Mouse (Mus musculus): ENCODE results near the gene Ifna6.
A peak's percentile ranks its signal among the peaks of the same experiment; 100 is the strongest.

Ifna6 gene

DNA sequence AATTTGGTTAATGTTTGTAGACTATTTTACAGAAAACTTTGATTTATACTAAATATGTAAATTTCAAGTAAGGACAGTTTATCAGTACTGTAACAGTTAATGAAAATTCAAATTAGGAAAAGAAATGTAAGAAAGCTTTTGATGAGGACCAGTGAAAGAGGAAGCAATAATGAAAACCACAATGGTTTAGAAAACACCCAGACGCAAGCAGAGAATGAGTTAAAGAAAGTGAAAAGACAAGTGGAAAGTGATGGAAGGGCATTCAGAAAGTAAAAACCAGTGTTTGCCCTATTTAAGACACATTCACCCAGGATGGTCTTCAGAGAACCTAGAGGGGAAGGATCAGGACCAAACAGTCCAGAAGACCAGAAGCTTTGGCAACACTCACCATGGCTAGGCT is 22.5 kb downstream of the Ifna6 start, which contains the start of gene Ifna1:
Gene Ifna1 (plus strand): TSS at position 390 of the 400 bp plus-strand sequence.
- no peak for DNase-seq

DNA sequence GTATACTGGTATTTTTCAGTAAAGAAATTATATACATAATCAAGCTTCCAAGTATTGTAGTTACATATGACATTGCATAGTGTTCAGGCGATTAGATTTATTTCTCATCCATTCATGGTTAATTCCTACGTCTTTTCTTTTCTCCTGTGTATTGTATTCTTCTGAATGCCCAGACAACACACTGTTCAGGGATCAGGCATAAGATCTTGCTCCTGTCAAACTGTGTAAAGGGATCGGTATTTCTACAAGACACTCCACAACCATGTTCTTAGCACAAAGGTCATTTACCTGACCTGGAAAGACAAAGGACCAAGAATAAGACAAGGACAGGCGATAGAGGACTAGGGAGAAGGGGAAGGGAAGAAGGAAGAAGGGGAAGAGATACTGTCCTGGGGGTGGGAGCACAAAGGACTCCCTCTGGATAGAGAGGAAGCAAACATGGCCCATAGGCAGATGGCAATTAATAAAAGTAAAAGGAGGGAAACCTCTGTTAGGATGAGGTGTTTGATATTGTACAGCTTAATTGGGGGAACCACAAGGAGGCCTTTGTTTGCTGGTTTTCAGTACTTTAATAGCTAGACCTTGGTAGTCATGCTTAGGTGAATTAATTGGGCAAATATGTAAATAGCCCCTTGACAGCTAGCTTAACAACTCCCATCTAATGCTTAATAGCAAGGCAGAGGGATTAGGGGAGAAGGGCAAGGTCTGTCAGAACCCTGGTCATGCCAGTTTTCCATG is 24.0 kb downstream of the Ifna6 start:
- no peak for DNase-seq

GRCm38 (mm10) chr4:88859214-88859613 is 32.0 kb downstream of the Ifna6 start:
- DNase-seq = no peak

DNA sequence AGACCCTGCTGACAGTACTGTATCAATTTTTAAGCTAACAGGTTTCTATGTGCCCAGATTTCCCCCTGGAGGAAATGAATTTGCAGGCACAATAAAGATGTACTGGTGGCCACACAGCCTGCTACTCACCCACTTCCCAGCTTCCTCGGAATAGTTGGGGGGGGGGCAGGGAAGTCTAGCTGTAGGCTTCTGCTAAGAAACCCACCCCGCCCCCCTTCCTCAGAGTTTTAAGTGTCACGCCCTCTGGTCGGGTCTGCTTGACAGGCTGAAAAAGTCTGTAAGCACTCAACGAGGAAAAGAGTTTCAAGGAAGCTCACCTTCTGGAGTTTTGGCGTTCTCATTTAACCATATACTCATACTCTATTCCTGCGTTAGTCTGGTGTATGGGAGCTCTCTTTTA is 36.1 kb downstream of the Ifna6 start:
- no peak for DNase-seq

GRCm38 (mm10) chr4:88864599-88864998 is 37.4 kb downstream of the Ifna6 start:
- DNase-seq = no peak

GRCm38 (mm10) chr4:88865011-88865569 is 37.9 kb downstream of the Ifna6 start:
- no peak for DNase-seq

DNA sequence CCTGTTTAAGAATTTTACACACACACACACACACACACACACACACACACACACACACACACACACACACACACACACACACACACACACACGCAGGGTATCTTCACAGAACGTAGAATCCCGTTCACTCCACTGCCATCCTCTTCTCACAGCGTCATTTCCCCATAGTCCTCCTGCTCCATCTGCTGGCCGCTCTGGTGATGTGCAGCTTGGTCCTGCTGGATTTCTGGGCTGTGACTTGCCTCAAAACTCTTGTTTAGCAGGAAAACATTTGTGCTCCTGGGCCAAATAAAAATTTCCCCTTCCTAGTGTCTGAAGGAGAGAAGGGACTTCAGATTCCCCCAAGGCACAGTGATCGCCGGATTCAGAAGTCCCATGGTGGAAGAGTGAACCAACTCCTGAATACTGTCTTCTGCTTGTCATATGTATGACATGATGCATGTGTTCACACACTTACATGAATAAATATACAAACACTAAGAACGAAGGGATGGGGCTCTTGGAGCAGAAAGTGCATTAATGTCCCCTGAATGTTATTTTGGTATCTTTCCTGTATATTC is 40.2 kb downstream of the Ifna6 start:
- DNase-seq = peak; percentile 78

- DNase-seq = peak; percentile 30
These were observed 41.0 kb downstream of the Ifna6 start for GRCm38 (mm10) chr4:88867926-88868911.

GRCm38 (mm10) chr4:88872691-88873090 is 45.5 kb downstream of the Ifna6 start:
- DNase-seq = peak; percentile 50

- DNase-seq = no peak
These were observed 48.3 kb downstream of the Ifna6 start for GRCm38 (mm10) chr4:88875435-88876095.

DNA sequence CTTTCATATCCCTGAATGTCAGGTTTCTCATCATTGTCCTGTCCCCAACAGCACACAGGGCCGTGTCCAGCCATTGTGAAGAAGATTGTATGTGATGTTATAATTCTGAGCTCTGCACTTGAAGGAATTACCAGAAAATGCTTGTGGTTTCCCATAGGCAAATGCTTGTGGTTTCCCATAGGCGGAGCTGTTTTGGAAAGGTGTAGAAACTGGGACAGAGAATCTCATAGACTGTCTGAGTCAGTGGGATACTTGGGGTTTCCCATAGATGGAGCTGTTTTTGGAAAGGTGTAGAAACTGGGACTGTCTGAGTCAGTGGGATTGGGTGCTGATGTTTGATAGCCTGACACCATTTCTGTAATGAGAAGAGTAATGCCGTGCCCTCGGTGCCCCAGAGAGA is 49.3 kb downstream of the Ifna6 start:
- no peak for DNase-seq

Measured in kidney, postnatal 14 days (tissue).